Mouse (Mus musculus) bone marrow macrophage, adult 2 months (primary cell): ENCODE data around the gene Ccdc24.

Experiments used
- CTCF ChIP-seq: IDR thresholded peaks from 2 replicates; pipeline ENCODE4 v1.5.1; 2012; ENCODE audit warnings: low read depth, mild to moderate bottlenecking, low read length, moderate library complexity
- POLR2A ChIP-seq: IDR thresholded peaks from 2 replicates; pipeline ENCODE4 v1.6.1; 2012; ENCODE audit warnings: mild to moderate bottlenecking, low read depth, low read length, borderline replicate concordance

DNA sequence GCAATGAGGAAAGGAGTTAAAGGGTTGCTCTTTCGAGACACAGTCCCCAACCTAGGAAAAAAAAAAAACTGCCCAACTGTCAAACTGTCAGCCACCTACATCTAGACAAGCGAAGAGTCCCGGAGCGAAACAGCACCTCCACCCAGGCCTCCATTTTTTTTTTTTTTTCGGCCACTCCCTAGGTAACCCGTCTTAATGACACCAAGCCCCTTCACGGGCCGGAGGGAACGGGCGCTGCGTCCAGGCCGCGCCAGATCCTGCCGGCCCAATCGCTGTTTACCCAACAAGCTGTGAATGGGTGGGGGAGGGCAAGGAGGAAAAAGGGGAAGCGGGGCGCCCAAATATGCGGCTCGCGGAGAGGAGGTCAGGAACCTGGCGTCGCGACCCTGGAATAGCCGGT, 14.3 kb upstream of the Ccdc24 start:
- TF ChIP-seq CTCF (no peak), POLR2A (no peak)
